Mouse (Mus musculus) midbrain, embryonic 16.5 days (tissue): ENCODE results near the gene Rnf121. TPM values are rescaled to one million over a fixed set of nuclear protein-coding genes. Genes with fewer than 3 reads are reported as not detected.

ENCODE experiments used
- ATAC-seq: fragments of 200-750 bp; cut with Nextera tagmentation; 2 replicates; pipeline ENCODE4 v1.8.0; 2017; ENCODE audit warnings: moderate TSS enrichment
- H3K27ac ChIP-seq: fragments of 300-500 bp; sonication (generic); 2 replicates; pipeline ENCODE4 v1.5.1; 2014; ENCODE audit warnings: mild to moderate bottlenecking, low read length, mixed read lengths
- H3K27me3 ChIP-seq: fragments of 300-500 bp; sonication (generic); 2 replicates; pipeline ENCODE4 v1.6.1; 2014; ENCODE audit warnings: low read depth, low read length, mixed read lengths; ENCODE audit not compliant: control insufficient read depth, insufficient read depth
- H3K36me3 ChIP-seq: fragments of 300-500 bp; sonication (generic); 2 replicates; pipeline ENCODE4 v1.6.1; 2014; ENCODE audit warnings: mild to moderate bottlenecking, low read length, moderate library complexity, mixed read lengths; ENCODE audit not compliant: control insufficient read depth, insufficient read depth
- H3K4me1 ChIP-seq: fragments of 300-500 bp; sonication (generic); 2 replicates; pipeline ENCODE4 v1.6.1; 2014; ENCODE audit warnings: mild to moderate bottlenecking, low read length, mixed read lengths; ENCODE audit not compliant: control insufficient read depth, insufficient read depth
- H3K4me2 ChIP-seq: fragments of 300-500 bp; sonication (generic); 2 replicates; pipeline ENCODE4 v1.6.1; 2014; ENCODE audit warnings: mild to moderate bottlenecking, low read length, mixed read lengths
- H3K4me3 ChIP-seq: fragments of 300-500 bp; sonication (generic); 2 replicates; pipeline ENCODE4 v1.5.1; 2014; ENCODE audit warnings: low read depth, mild to moderate bottlenecking, low read length, moderate library complexity, mixed read lengths
- H3K9ac ChIP-seq: fragments of 300-500 bp; sonication (generic); 2 replicates; pipeline ENCODE4 v1.6.1; 2014; ENCODE audit warnings: low read depth, low read length, mixed read lengths
- H3K9me3 ChIP-seq: fragments of 300-500 bp; sonication (generic); replicated peaks from 2 replicates; pipeline ENCODE4 v1.6.1; 2014; ENCODE audit warnings: mild to moderate bottlenecking, low read length, mixed read lengths; ENCODE audit not compliant: control insufficient read depth, poor library complexity, severe bottlenecking
- WGBS: fragments of 180-500 bp; shearing (Covaris S2); extraction: QIAGEN DNeasy Blood & Tissue Kit; methylation state at CpG from one replicate; pipeline ENCODE4 v1.1.7; 2014; 5-methylcytosine and 5-hydroxymethylcytosine counted together
- polyA plus RNA-seq: library from polyadenylated mRNA; unstranded; fragments of >200 nt; fragmentation: Nextera tagmentation; extraction: Ambion mirVana; gene quantifications from 2 replicates; pipeline ENCODE4 v1.2.1, GENCODE M21; 2015

The Rnf121 gene
- polyA plus RNA-seq, result 36.1 and 36.6 TPM in 2 replicates

DNA sequence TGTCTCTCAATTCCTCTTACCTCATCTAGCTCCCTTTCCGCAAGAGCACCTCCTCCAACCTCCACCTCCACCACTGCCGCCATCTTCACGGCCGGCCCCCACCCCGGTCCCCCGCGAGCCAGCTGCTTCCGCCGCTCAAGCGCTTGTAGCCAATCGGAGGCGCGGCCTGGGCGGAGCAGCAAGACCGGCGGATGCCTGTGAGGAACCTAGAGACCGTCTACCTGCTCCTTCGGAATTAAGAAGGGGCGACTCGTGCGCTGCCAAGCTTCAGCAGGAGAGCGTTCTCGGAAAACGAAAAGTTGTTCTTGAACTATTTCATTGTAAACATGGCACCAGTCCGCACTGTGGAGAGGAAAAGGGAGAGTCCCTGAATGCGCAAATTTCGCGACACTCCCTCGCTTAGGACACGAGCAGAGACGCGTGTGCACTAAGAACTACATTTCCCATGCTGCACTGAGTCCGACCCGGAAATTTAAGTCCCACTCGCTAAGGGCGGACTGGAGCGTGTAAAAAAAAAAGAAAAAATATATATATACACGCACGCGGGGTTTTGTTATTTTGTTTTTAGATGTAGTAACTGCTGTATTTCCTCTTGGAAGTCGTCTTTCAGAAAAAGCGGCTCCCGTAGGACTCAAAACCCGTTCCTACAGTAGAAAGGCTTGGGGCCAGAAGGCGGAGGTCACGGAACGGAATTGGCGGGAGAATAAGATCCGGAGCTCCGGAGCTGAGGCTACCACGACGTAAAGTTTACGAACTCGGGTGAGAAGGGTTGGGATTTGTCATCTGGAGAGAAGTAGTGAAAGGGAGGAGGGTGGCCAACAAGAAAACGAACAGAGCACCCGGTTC, at the start of gene Rnf121, which contains the start of the genes Xndc1 and Xntrpc:
Gene Rnf121 (minus strand): TSS at position 424 of the 846 bp plus-strand sequence.
Gene Xndc1 (plus strand): TSS at position 466 of the 846 bp plus-strand sequence.
Gene Xntrpc (plus strand): TSS at position 668 of the 846 bp plus-strand sequence.
- H3K36me3 ChIP-seq, result no peaks in the 10 kb centered on the region
- H3K27me3 ChIP-seq, result no peaks in the 10 kb centered on the region
- peak; percentile 100 for ATAC-seq
- H3K4me1 ChIP-seq, result peaks cover 31% of the 10 kb centered on the region
- peak within 1 kb of the TSS; percentile 87 for H3K4me2 ChIP-seq
- H3K4me3 ChIP-seq, result peak within 1 kb of the TSS; percentile 87
- H3K9ac ChIP-seq, result peak within 1 kb of the TSS; percentile 81
- under 1% methylated on average over 56 of the region's 56 CpGs for WGBS
- no peaks in the 10 kb centered on the region for H3K9me3 ChIP-seq
- H3K27ac ChIP-seq, result peak within 1 kb of the TSS; percentile 86

DNA sequence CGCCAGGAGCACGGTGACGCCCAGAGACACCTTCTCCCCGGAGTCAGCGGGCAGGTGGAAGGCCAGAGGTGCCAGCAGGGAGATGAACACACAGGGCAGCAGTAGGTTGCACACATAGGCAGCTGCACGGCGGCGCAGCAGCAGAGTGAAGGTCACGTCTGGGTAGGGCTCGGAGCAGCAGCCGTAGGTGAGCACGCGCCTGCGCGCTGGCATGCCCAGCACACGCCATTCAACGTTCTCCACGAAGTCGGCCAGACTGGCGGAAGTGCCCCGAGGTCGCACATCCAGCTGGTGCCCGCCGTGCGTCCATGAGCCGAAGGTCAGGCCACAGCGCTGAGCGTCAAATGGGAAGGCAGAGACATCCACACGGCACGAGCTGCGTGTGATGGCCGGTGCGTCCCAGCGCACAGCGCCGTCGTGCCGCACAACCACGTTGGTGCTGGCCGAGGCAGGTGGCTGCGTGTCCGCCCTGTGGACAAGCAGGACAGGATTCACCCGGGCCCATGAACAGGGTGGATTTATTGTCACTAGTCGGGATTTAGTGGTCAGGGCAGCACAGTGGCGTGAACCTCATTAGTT, 48.0 kb upstream of the Rnf121 start:
- Histone ChIP-seq H3K9me3 (no peaks in the 10 kb centered on the region), H3K4me1 (no peaks in the 10 kb centered on the region), H3K27me3 (no peaks in the 10 kb centered on the region), H3K9ac (no peak overlapping the region), H3K36me3 (peaks cover 2% of the 10 kb centered on the region; the same call in 1 of the 2 replicates), H3K4me3 (no peak overlapping the region), H3K27ac (no peak overlapping the region), H3K4me2 (no peak overlapping the region)
- 79% methylated on average over 45 of the region's 45 CpGs for whole genome bisulfite sequencing
- no peak for ATAC-seq

DNA sequence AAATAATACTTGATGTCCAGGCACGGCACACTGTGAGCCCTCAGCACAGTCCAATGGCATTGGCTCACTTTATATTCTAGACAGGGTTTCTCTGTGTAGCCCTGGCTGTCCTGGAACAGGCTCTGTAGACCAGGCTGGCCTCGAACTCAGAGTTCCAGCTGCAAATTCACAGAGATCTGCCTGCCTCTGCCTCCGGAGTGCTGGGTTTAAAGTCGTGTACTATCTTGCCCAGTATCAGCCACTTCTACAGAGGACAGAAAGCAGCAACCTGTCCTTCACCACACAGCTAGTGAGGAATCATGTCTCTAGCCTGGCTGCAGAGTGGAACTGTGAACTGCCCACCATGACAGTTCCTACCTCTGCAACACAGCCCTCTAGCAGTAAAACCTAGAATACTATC, 44.5 kb upstream of the Rnf121 start:
- WGBS, result 89% methylated on average over 4 of the region's 4 CpGs
- no peak overlapping the region for H3K4me2 ChIP-seq
- H3K4me3 ChIP-seq, result no peak overlapping the region
- no peaks in the 10 kb centered on the region for H3K9me3 ChIP-seq
- ATAC-seq, result no peak
- H3K4me1 ChIP-seq, result no peaks in the 10 kb centered on the region
- no peaks in the 10 kb centered on the region for H3K36me3 ChIP-seq
- no peak overlapping the region for H3K9ac ChIP-seq
- no peak overlapping the region for H3K27ac ChIP-seq
- no peaks in the 10 kb centered on the region for H3K27me3 ChIP-seq

DNA sequence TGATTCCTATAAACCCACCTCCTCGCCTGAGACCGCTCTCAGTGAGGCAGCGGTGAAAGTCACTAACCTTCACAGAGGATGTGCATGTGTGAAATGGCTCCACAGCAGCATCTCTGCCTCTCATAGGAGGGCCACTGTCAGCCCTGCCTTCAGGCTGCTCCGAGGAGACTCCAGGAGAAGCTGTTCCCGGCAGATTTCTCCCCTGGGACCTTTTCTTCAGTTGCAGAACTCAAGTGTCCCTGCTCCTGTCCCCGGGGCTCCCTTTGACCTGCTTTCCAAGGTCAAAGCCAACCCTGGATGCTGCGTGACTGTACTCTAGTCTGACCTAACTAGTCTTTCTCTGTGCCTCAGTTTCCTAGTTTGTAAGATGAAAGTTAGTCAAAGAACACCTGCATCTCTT, 43.9 kb upstream of the Rnf121 start, which contains the start of gene Art5:
Gene Art5 (minus strand): TSS at position 319 of the 400 bp plus-strand sequence.
- Histone ChIP-seq H3K4me2 (no peak within 1 kb of the TSS), H3K36me3 (no peaks in the 10 kb centered on the region), H3K27ac (no peak within 1 kb of the TSS), H3K27me3 (no peaks in the 10 kb centered on the region), H3K9ac (no peak within 1 kb of the TSS), H3K4me1 (no peaks in the 10 kb centered on the region), H3K9me3 (no peaks in the 10 kb centered on the region), H3K4me3 (no peak within 1 kb of the TSS)
- WGBS, result 75% methylated on average over 7 of the region's 7 CpGs
- ATAC-seq, result no peak

DNA sequence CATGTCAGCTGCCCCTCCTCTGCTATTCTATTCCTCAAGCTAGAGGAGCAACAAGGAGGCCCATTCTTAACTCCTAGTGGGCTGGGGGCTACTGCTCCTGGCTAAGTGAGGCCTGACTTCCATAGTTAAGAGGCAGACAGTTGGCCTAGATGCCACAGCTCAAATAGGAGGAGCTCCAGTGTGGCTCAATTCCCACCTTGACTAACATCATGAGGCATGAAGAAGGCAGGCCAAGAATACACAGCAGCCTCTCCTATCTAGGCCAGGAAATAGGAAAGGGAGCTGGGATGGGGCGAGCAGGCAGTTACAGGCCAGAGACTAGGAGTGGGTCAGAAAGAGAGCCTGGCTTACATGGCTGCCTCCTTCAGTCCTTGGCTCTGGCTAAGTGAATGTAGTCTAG, 42.9 kb upstream of the Rnf121 start:
- H3K4me2 ChIP-seq, result no peak overlapping the region
- H3K27me3 ChIP-seq, result no peaks in the 10 kb centered on the region
- H3K9ac ChIP-seq, result no peak overlapping the region
- no peak for ATAC-seq
- no peaks in the 10 kb centered on the region for H3K4me1 ChIP-seq
- no peaks in the 10 kb centered on the region for H3K9me3 ChIP-seq
- no peak overlapping the region for H3K4me3 ChIP-seq
- 78% methylated on average over 1 of the region's 1 CpGs for WGBS
- no peak overlapping the region for H3K27ac ChIP-seq
- no peaks in the 10 kb centered on the region for H3K36me3 ChIP-seq

DNA sequence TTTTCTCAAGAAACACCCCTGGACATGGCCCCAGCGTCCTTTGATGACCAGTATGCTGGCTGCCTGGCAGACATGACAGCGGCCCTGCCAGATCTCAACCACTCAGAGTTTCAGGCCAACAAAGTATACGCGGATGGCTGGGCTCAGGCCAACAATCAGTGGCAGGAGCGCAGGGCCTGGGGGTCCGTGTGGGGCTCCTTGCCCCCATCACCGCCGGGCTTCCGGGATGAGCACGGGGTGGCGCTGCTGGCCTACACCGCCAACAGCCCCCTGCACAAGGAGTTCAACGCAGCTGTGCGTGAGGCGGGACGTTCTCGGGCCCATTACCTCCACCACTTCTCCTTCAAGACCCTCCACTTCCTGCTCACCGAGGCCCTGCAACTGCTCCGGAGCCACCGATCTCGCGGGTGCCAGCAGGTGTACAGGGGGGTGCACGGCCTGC, 41.5 kb upstream of the Rnf121 start:
- no peak for ATAC-seq
- 0 out of 2 replicates have a peak overlapping the region, but pooled peaks have one; percentile 27 for H3K9ac ChIP-seq

DNA sequence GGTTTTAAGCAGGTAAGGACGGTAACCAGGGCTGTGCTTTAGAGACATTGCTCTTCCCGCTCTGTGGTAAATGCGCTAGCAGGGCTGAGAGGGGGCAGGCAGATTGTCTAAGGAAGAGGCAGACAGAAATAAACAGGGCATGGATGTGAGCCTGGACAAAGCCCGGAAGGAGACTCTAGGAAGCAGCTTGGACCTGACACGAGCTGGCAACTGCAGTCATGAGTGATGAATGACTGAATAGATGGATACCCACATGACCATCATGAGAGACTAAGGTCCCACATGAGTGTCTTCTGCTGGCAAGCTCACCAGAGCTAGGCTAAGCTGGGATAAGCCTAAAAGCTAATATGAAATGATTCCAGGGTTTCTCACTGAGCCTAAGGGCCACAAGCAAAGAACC, 38.9 kb upstream of the Rnf121 start:
- Histone ChIP-seq H3K4me1 (peaks cover 3% of the 10 kb centered on the region; the same call in 1 of the 2 replicates), H3K9ac (no peak overlapping the region), H3K4me3 (no peak overlapping the region), H3K27ac (no peak overlapping the region), H3K4me2 (no peak overlapping the region), H3K36me3 (no peaks in the 10 kb centered on the region), H3K9me3 (no peaks in the 10 kb centered on the region), H3K27me3 (no peaks in the 10 kb centered on the region)
- ATAC-seq, result no peak
- 80% methylated on average over 5 of the region's 5 CpGs for WGBS

More for the DNA sequence above, 41.5 kb upstream of the Rnf121 start:
- H3K27ac ChIP-seq, result no peak overlapping the region
- no peaks in the 10 kb centered on the region for H3K9me3 ChIP-seq
- H3K4me2 ChIP-seq, result peak overlapping the region; percentile 43
- peak overlapping the region; percentile 4; the same call in 1 of the 2 replicates for H3K4me3 ChIP-seq
- 24% methylated on average over 22 of the region's 23 CpGs for WGBS
- H3K4me1 ChIP-seq, result no peaks in the 10 kb centered on the region
- no peaks in the 10 kb centered on the region for H3K27me3 ChIP-seq
- H3K36me3 ChIP-seq, result no peaks in the 10 kb centered on the region

DNA sequence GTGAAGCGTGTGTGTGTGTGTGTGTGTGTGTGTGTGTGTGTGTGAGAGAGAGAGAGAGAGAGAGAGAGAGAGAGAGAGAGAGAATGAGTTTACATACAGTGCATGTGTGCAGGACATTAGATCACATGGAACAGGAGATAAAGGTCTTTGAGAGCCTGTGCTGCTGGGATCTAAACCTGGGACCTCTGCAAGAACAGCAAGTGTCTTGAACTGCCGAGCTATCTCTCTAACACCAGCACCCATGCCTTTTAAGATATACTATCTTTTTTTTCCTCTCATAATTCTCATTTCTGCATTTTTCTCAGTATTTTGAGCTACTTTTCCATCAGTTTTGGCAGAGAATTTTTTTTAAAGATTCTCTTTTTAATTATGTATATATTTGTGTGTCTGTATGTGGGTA, 38.3 kb upstream of the Rnf121 start:
- H3K4me1 ChIP-seq, result peaks cover 3% of the 10 kb centered on the region; the same call in 1 of the 2 replicates
- H3K36me3 ChIP-seq, result no peaks in the 10 kb centered on the region
- no peaks in the 10 kb centered on the region for H3K27me3 ChIP-seq
- no peak overlapping the region for H3K4me2 ChIP-seq
- H3K9ac ChIP-seq, result no peak overlapping the region
- no peak for ATAC-seq
- no peak overlapping the region for H3K4me3 ChIP-seq
- no peaks in the 10 kb centered on the region for H3K9me3 ChIP-seq
- 83% methylated on average over 2 of the region's 2 CpGs for WGBS
- H3K27ac ChIP-seq, result no peak overlapping the region

DNA sequence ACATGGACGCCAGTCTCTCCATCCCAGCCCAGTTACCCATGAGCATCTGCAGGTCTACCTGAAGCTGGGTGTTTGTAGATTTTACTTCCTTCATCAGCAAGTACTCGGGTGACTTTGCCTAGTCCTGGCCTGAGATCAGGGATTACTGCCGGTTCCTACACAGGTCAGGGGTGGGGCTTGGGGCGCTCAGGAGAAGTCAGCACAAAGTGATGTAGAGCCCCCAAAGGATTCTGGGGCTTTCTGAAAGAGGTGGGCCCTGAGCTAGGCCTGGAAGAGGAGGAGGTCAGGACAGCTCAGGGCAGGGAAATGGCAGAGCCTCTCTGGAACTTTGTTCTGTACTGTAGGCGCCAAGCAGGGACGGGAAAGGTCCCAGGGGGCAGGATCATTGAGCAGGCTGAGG, 37.4 kb upstream of the Rnf121 start:
- WGBS, result 40% methylated on average over 6 of the region's 6 CpGs
- ATAC-seq, result no peak
- Histone ChIP-seq H3K4me1 (peaks cover 3% of the 10 kb centered on the region; the same call in 1 of the 2 replicates), H3K27ac (no peak overlapping the region), H3K9me3 (no peaks in the 10 kb centered on the region), H3K27me3 (no peaks in the 10 kb centered on the region), H3K36me3 (no peaks in the 10 kb centered on the region), H3K9ac (no peak overlapping the region), H3K4me3 (no peak overlapping the region), H3K4me2 (no peak overlapping the region)
